Mouse (Mus musculus) C2C12 (cell line): Measurements from ENCODE around the gene Nav1. TPM values are rescaled to one million over a fixed set of nuclear protein-coding genes. Genes with fewer than 3 reads are reported as not detected.

Experiments used
- H3K27me3 ChIP-seq: one replicate; pipeline ENCODE4 v1.6.1; 2011; ENCODE audit not compliant: control insufficient read depth, insufficient read depth, insufficient read length
- H3K36me3 ChIP-seq: one replicate; pipeline ENCODE4 v1.6.1; 2011; ENCODE audit not compliant: control insufficient read depth, insufficient read depth
- H3K4me3 ChIP-seq: one replicate; pipeline ENCODE4 v1.5.1; 2011; ENCODE audit warnings: mild to moderate bottlenecking, control low read depth; ENCODE audit not compliant: poor library complexity, insufficient read depth, severe bottlenecking
- H3K79me2 ChIP-seq: one replicate; pipeline ENCODE4 v1.6.1; 2011; ENCODE audit not compliant: control insufficient read depth, insufficient read depth
- H3K79me3 ChIP-seq: one replicate; pipeline ENCODE4 v1.6.1; 2011; ENCODE audit warnings: low read depth, control low read depth
- H3ac ChIP-seq: one replicate; pipeline ENCODE3; 2011; ENCODE audit warnings: low read depth; ENCODE audit not compliant: control insufficient read depth, insufficient read length
- CEBPB ChIP-seq: IDR thresholded peaks from one replicate; pipeline ENCODE4 v1.6.1; 2011; ENCODE audit warnings: low read depth, mild to moderate bottlenecking, control low read depth, moderate library complexity
- CTCF ChIP-seq: IDR thresholded peaks from one replicate; pipeline ENCODE4 v1.5.1; 2011; ENCODE audit not compliant: control insufficient read depth, insufficient read depth, insufficient read length
- FOSL1 ChIP-seq: IDR thresholded peaks from one replicate; pipeline ENCODE4 v1.8.0; 2011; ENCODE audit warnings: mild to moderate bottlenecking, low read length; ENCODE audit not compliant: poor library complexity, insufficient read depth, severe bottlenecking
- MAX ChIP-seq: IDR thresholded peaks from one replicate; pipeline ENCODE4 v1.6.1; 2011; ENCODE audit warnings: mild to moderate bottlenecking, control low read depth
- MYOD1 ChIP-seq: IDR thresholded peaks from one replicate; pipeline ENCODE4 v1.6.1; 2011; ENCODE audit warnings: low read depth; ENCODE audit not compliant: control insufficient read depth, insufficient read length
- MYOG ChIP-seq: IDR thresholded peaks from one replicate; pipeline ENCODE4 v1.6.1; 2011; ENCODE audit not compliant: control insufficient read depth, insufficient read length; ENCODE audit errors: extremely low read depth
- USF1 ChIP-seq: IDR thresholded peaks from one replicate; pipeline ENCODE4 v1.6.1; 2011; ENCODE audit warnings: low read depth, mild to moderate bottlenecking, control low read depth, moderate library complexity
- polyA plus RNA-seq: library from polyadenylated mRNA; unstranded; fragments of >200 nt; fragmentation: generic; extraction: Trizol; gene quantifications from one replicate; pipeline ENCODE4 v1.2.1, GENCODE M21; 2012; ENCODE audit warnings: missing spikeins

Gene Nav1
- polyA plus RNA-seq, 1 experiment = 22.2 TPM

GRCm38 (mm10) chr1:135639853-135640252, 32.8 kb upstream of the Nav1 start:
- peaks cover 80% of the 10 kb centered on the region for H3K79me2 ChIP-seq
- no peak overlapping the region for H3ac ChIP-seq
- TF ChIP-seq MYOG (no peak), CEBPB (peak; percentile 41)
- no peak overlapping the region for H3K4me3 ChIP-seq
- no peaks in the 10 kb centered on the region for H3K36me3 ChIP-seq
- H3K27me3 ChIP-seq = no peaks in the 10 kb centered on the region
- H3K79me3 ChIP-seq = peaks cover 23% of the 10 kb centered on the region

- Histone ChIP-seq H3K27me3 (no peaks in the 10 kb centered on the region), H3K4me3 (no peak overlapping the region), H3K36me3 (no peaks in the 10 kb centered on the region), H3ac (no peak overlapping the region), H3K79me3 (peaks cover 27% of the 10 kb centered on the region), H3K79me2 (peaks cover 80% of the 10 kb centered on the region)
- TF ChIP-seq MYOD1 = no peak
- TF ChIP-seq MAX = no peak
- TF ChIP-seq MYOG = no peak
- TF ChIP-seq CEBPB = no peak
- TF ChIP-seq USF1 = no peak
- no peak for TF ChIP-seq FOSL1
- no peak for TF ChIP-seq CTCF
Observed at GRCm38 (mm10) chr1:135639093-135639492, 32.0 kb upstream of the Nav1 start.

GRCm38 (mm10) chr1:135637574-135638008, 30.5 kb upstream of the Nav1 start:
- H3K36me3 ChIP-seq = peaks cover 9% of the 10 kb centered on the region
- H3K79me3 ChIP-seq = peaks cover 31% of the 10 kb centered on the region
- H3ac ChIP-seq = no peak overlapping the region
- no peaks in the 10 kb centered on the region for H3K27me3 ChIP-seq
- H3K4me3 ChIP-seq = no peak overlapping the region
- peaks cover 80% of the 10 kb centered on the region for H3K79me2 ChIP-seq
- TF ChIP-seq MYOD1 (peak; percentile 72), CEBPB (no peak), FOSL1 (no peak), MAX (peak; percentile 67)

- H3K36me3 ChIP-seq = peaks cover 9% of the 10 kb centered on the region
- peaks cover 82% of the 10 kb centered on the region for H3K79me2 ChIP-seq
- H3K4me3 ChIP-seq = no peak overlapping the region
- H3K79me3 ChIP-seq = peaks cover 33% of the 10 kb centered on the region
- TF ChIP-seq FOSL1 = peak; percentile 23
- TF ChIP-seq CEBPB = no peak
- TF ChIP-seq MYOD1 = no peak
- H3ac ChIP-seq = no peak overlapping the region
- no peaks in the 10 kb centered on the region for H3K27me3 ChIP-seq
Observed at GRCm38 (mm10) chr1:135636111-135636511, 29.0 kb upstream of the Nav1 start.

- Histone ChIP-seq H3K79me2 (peaks cover 82% of the 10 kb centered on the region), H3K36me3 (peaks cover 9% of the 10 kb centered on the region), H3K4me3 (no peak overlapping the region), H3ac (peak overlapping the region; percentile 7), H3K79me3 (peaks cover 38% of the 10 kb centered on the region), H3K27me3 (no peaks in the 10 kb centered on the region)
- no peak for TF ChIP-seq USF1
- peak; percentile 58 for TF ChIP-seq MYOD1
Observed at GRCm38 (mm10) chr1:135635323-135636064, 28.4 kb upstream of the Nav1 start.

GRCm38 (mm10) chr1:135634791-135635190, 27.7 kb upstream of the Nav1 start:
- Histone ChIP-seq H3K36me3 (peaks cover 9% of the 10 kb centered on the region), H3K79me2 (peaks cover 82% of the 10 kb centered on the region), H3K79me3 (peaks cover 37% of the 10 kb centered on the region), H3K27me3 (no peaks in the 10 kb centered on the region), H3K4me3 (no peak overlapping the region), H3ac (no peak overlapping the region)
- TF ChIP-seq MYOG (no peak), USF1 (no peak), CTCF (no peak), FOSL1 (no peak), MAX (no peak), MYOD1 (no peak), CEBPB (no peak)
